Mouse (Mus musculus) fibroblast of lung, adult 2 months (primary cell): Measurements from ENCODE around the gene Yap1.
"Not testable (repeated sequence)": the region's sequence is repeated elsewhere in the genome, so short reads cannot be mapped to it uniquely, and the experiment has no call there.

Experiments used
- DNase-seq: peaks from one replicate; pipeline ENCODE4 v3.0.0-alpha.2; 2011; ENCODE audit warnings: low read depth

Gene Yap1

DNA sequence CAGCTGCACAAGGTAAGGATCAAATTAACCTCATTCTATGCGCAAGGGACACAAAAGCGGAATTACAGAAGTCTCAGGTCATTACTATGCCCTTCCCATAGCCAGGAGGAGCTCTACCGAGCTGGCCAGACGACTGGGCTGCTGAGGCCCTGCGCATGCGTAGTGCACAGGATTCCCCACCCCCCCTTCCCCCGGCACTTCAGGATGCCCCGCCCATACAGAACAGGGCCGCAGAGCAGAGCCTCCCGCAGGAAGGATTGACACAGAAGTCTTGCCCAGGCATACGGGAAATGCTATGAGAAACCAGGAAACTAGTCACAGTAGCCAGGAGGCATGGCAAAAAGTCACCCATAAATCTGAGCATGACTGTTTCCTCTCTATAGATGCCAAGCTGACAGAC, 89.9 kb downstream of the Yap1 start:
- peak; percentile 76 for DNase-seq

GRCm38 (mm10) chr9:7913953-7914352, 90.4 kb downstream of the Yap1 start:
- no peak for DNase-seq

DNA sequence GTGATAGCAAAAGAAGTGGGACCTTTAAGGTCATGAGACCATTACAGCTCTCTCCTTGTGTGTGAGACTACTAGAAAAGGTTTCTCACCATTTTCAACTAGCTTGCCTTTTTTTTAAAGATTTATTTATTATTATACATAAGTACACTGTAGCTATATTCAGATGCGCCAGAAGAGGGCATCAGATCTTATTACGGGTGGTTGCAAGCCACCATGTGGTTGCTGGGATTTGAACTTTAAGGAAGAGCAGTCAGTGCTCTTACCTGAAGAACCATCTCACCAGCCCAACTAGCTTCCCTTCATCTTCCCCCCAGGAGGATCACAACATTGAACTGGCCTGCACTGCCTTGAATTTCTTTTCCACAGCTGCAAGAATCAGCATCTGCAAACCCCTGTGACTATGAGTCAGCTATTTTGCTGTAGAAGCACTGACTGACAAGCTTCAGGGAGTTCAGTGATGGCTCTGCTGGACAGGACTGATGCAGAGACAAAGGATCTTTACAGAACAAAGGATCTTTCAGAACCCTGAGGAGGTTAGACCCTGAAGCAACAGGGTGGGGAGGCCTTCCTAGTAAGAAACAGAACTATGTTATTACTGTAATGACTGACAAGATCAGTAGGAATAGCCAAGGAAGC, 96.9 kb downstream of the Yap1 start:
- DNase-seq = no peak

DNA sequence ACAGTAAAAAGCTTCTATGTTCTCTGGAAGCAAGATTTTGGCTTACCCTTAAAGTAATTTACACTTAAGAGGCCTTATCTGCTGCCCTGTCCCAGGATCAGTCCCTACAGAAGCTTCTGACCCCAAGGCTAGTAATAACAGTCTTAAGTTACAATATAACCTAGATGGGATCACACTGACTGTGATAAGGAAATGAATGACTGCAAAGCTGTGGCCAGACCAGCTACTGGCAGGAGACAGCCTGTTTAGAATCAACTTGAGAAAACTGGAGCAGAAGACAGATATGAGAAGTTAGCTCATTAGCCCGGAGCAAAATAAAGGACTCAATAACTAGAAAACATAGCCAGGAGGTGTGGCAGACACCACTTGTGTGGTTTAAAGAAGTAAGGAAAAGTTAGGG, 97.8 kb downstream of the Yap1 start:
- DNase-seq = no peak

DNA sequence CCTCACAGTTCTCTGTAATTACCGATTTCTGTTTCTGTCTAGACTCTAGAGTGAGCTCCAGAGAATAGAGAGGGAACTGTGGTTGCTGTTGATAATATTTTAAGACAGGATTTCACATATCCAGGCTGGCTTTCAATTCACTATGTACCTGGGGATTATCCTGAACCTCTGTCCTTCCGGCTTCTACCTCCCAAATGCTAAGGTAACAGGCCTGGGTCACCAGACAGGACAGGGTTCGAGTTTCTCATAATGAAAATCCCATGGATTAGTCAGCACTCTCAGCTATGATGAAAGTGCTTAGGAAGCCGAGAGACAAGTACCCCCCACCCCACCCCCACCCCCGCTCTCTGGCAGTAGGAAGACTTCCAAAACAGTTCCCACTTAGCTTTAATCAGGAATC, 100.6 kb downstream of the Yap1 start:
- DNase-seq = no peak

GRCm38 (mm10) chr9:7903262-7903661, 101.1 kb downstream of the Yap1 start:
- no peak for DNase-seq

DNA sequence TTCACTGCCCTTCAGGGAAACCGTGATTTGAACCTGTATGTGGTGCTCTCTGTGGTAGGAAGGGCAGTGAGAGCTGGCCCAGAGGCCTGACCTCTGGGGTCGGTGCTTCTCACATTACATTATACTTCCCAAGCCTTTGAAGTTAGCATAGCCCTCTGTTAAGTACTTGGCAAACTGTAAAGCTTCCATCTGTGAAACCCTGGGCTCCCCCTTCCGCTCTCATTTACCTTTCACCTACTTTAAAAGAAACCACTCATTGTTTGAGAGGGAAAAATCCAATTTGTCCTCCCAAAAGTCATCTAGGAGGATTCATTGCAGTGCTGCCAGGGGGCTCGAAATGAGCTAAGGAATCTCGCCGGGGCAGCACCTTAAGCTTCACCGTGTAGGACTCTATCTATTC, 102.1 kb downstream of the Yap1 start:
- DNase-seq = no peak

DNA sequence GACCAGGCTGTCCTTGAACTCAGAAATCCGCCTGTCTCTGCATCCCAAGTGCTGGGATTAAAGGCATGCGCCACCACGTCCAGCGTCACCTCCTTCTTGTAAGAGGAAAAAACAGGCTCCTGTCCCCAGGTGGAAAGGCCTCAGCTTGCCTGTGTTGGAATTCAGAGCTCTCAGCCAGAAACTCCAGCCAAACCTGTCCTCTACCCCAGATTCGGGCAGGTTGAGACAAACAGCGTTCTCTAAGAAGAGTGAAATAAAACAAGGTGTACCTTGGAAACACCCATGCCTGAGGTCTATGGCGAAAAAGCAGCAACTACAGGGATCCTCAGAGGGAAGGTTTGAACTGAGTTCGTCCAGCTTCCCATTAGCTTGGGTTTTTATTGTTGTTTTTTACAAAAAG, 103.4 kb downstream of the Yap1 start:
- DNase-seq = no peak

DNA sequence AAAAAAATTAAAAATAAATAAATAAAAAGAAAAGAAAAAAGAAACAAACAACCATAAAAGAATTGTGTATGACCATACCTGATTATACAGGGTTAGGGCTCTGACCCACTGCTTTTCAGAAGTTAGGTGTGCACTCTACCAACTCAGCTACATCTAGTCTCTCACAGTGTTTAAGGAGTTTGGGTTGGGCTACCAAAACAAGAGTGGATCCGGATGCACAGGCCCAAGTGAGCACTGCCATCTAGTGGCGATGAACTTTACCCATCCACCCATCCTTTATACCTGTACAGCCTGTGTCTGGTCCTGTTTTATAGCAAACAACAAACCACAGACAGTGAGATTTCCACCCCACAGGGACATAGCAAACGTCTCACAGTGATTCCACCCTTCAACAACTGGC, 106.9 kb downstream of the Yap1 start:
- no peak for DNase-seq

DNA sequence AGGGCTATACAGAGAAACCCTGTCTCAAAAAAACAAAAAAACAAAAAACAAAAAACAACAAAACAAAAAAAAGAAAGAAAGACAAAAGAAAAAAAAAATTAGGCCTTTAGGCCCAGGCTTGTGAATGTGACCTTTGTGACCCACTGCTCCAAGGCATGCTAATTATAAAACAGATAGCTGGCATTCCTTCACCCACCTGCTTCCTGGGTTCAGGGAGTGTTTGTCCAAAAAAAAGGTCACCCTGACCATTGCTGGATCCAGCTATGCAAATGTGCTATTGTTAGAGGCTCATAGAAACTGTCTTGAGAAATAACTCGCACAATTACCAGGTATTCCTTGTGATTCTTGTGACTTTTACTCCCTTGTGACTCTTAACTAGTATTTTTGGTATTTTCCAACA, 112.6 kb downstream of the Yap1 start:
- not testable (repeated sequence) for DNase-seq

- no peak for DNase-seq
Observed at GRCm38 (mm10) chr9:7891177-7891576, 113.2 kb downstream of the Yap1 start.

DNA sequence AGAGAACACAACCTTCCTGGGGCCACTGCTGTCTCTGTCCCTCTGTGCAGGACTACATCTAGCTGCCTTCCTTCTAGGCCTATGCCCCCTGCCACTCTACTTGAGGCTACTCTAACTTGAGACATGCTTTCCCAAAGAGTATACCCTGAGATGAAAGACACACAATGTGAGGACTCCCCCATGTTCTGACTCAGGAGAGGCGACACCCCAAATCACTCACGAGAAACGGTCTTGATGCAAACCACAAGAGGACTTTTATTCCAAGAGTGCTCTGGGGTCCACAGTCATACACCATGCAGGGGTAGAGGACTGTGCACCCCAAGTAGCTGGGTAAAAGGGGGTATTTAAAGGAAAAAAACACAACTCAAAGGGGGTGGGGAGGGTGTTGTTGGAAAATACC, 120.0 kb downstream of the Yap1 start:
- no peak for DNase-seq

DNA sequence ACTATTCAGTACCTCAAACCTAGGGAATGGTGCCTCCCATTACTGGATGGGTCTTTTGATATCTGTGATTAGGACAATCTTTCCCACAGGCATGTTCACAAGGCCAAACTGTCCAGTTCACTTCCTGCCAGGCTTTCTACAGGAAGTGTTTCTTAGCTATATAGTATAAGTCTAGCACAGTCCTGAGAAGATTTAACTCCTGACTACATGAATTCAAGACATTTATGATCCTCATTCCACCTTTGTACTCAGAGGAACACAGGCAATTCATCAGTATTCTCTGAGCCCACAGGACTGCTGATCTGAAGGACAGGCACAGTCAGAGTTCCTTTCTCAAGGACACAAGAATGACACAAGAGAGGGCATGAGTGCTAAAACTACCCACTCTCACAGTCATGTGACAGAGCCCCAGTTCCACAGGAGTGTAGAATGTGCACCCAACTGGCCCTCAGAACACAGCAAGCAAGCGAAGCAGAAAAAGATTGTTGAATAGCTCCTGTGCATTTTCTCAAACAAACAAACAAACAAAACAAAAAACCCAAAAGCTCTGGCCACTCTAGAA, 122.0 kb downstream of the Yap1 start:
- DNase-seq = no peak
